Mouse (Mus musculus) hindbrain, embryonic 12.5 days (tissue): ENCODE data around the gene Snn. TPM values are rescaled to one million over a fixed set of nuclear protein-coding genes. Genes with fewer than 3 reads are reported as not detected.

Experiments
- ATAC-seq: fragments of 200-750 bp; cut with Nextera tagmentation; 2 replicates; pipeline ENCODE4 v1.8.0; 2017; ENCODE audit warnings: moderate TSS enrichment; ENCODE audit not compliant: low FRiP score
- H3K27ac ChIP-seq: fragments of 300-500 bp; sonication (generic); 2 replicates; pipeline ENCODE4 v1.5.1; 2016; ENCODE audit warnings: mild to moderate bottlenecking
- H3K27me3 ChIP-seq: fragments of 300-500 bp; sonication (generic); 2 replicates; pipeline ENCODE4 v1.6.1; 2016; ENCODE audit warnings: mild to moderate bottlenecking
- H3K36me3 ChIP-seq: fragments of 300-500 bp; sonication (generic); 2 replicates; pipeline ENCODE4 v1.6.1; 2016; ENCODE audit warnings: mild to moderate bottlenecking
- H3K4me1 ChIP-seq: fragments of 300-500 bp; sonication (generic); 2 replicates; pipeline ENCODE4 v1.6.1; 2016
- H3K4me2 ChIP-seq: fragments of 300-500 bp; sonication (generic); replicated peaks from 2 replicates; pipeline ENCODE4 v1.6.1; 2016; ENCODE audit warnings: mild to moderate bottlenecking
- H3K4me3 ChIP-seq: fragments of 300-500 bp; sonication (generic); 2 replicates; pipeline ENCODE4 v1.5.1; 2016; ENCODE audit warnings: mild to moderate bottlenecking
- H3K9ac ChIP-seq: fragments of 300-500 bp; sonication (generic); 2 replicates; pipeline ENCODE4 v1.6.1; 2016; ENCODE audit warnings: mild to moderate bottlenecking, moderate library complexity
- H3K9me3 ChIP-seq: fragments of 300-500 bp; sonication (generic); replicated peaks from 2 replicates; pipeline ENCODE4 v1.6.1; 2016; ENCODE audit warnings: mild to moderate bottlenecking
- WGBS: fragments of 180-500 bp; shearing (Covaris S2); methylation state at CpG from one replicate; pipeline ENCODE4 v1.1.7; 2016; 5-methylcytosine and 5-hydroxymethylcytosine counted together
- polyA plus RNA-seq: library from polyadenylated mRNA; unstranded; fragments of >200 nt; fragmentation: Nextera tagmentation; extraction: Ambion mirVana; gene quantifications from 2 replicates; pipeline ENCODE4 v1.2.1, GENCODE M21; 2016

The Snn gene
- polyA plus RNA-seq, 1 experiment from 2014 or later = 109 TPM

GRCm38 (mm10) chr16:11054871-11055270 is 5.9 kb upstream of the Snn start:
- H3K27me3 ChIP-seq = no peaks in the 10 kb centered on the region
- H3K4me1 ChIP-seq = peaks cover 5% of the 10 kb centered on the region; the same call in 1 of the 2 replicates
- H3K36me3 ChIP-seq = no peaks in the 10 kb centered on the region
- H3K27ac ChIP-seq = no peak overlapping the region
- no peak for ATAC-seq
- no peak overlapping the region for H3K4me2 ChIP-seq
- no peak overlapping the region for H3K9ac ChIP-seq
- 90% methylated on average over 6 of the region's 6 CpGs for WGBS
- no peaks in the 10 kb centered on the region for H3K9me3 ChIP-seq
- H3K4me3 ChIP-seq = no peak overlapping the region

- ATAC-seq = no peak
- H3K27me3 ChIP-seq = no peaks in the 10 kb centered on the region
- peaks cover 5% of the 10 kb centered on the region; the same call in 1 of the 2 replicates for H3K4me1 ChIP-seq
- H3K4me3 ChIP-seq = no peak overlapping the region
- 71% methylated on average over 5 of the region's 5 CpGs for WGBS
- no peak overlapping the region for H3K27ac ChIP-seq
- no peak overlapping the region for H3K9ac ChIP-seq
- no peaks in the 10 kb centered on the region for H3K36me3 ChIP-seq
- no peaks in the 10 kb centered on the region for H3K9me3 ChIP-seq
- H3K4me2 ChIP-seq = no peak overlapping the region
Observed at GRCm38 (mm10) chr16:11055916-11056315, 4.8 kb upstream of the Snn start.

GRCm38 (mm10) chr16:11062794-11063721 is 2.3 kb downstream of the Snn start:
- peak; percentile 53 for ATAC-seq

GRCm38 (mm10) chr16:11064341-11064740 is 3.6 kb downstream of the Snn start:
- H3K36me3 ChIP-seq = no peaks in the 10 kb centered on the region
- no peak overlapping the region for H3K27ac ChIP-seq
- no peak overlapping the region for H3K4me2 ChIP-seq
- H3K4me1 ChIP-seq = peaks cover 57% of the 10 kb centered on the region
- 92% methylated on average over 4 of the region's 4 CpGs for WGBS
- H3K9me3 ChIP-seq = no peaks in the 10 kb centered on the region
- no peaks in the 10 kb centered on the region for H3K27me3 ChIP-seq
- no peak for ATAC-seq
- no peak overlapping the region for H3K9ac ChIP-seq
- no peak overlapping the region for H3K4me3 ChIP-seq

More at GRCm38 (mm10) chr16:11062794-11063721, 2.3 kb downstream of the Snn start:
- Histone ChIP-seq H3K9ac (peak overlapping the region; percentile 13; the same call in 1 of the 2 replicates), H3K27ac (peak overlapping the region; percentile 86), H3K4me2 (0 out of 2 replicates have a peak overlapping the region, but pooled peaks have one; percentile 6), H3K36me3 (no peaks in the 10 kb centered on the region), H3K4me3 (no peak overlapping the region), H3K27me3 (no peaks in the 10 kb centered on the region), H3K9me3 (no peaks in the 10 kb centered on the region), H3K4me1 (peaks cover 44% of the 10 kb centered on the region)
- WGBS = 22% methylated on average over 13 of the region's 13 CpGs

GRCm38 (mm10) chr16:11064742-11065141 is 4.0 kb downstream of the Snn start:
- Histone ChIP-seq H3K4me3 (no peak overlapping the region), H3K27ac (no peak overlapping the region; the same call in 1 of the 2 replicates), H3K36me3 (no peaks in the 10 kb centered on the region), H3K9ac (no peak overlapping the region), H3K4me1 (peaks cover 61% of the 10 kb centered on the region), H3K4me2 (peak overlapping the region; percentile 87), H3K27me3 (no peaks in the 10 kb centered on the region), H3K9me3 (no peaks in the 10 kb centered on the region)
- 84% methylated on average over 6 of the region's 6 CpGs for WGBS
- ATAC-seq = no peak

GRCm38 (mm10) chr16:11065431-11065830 is 4.7 kb downstream of the Snn start:
- no peaks in the 10 kb centered on the region for H3K27me3 ChIP-seq
- no peaks in the 10 kb centered on the region for H3K9me3 ChIP-seq
- H3K9ac ChIP-seq = peak overlapping the region; percentile 40; the same call in 1 of the 2 replicates
- H3K36me3 ChIP-seq = no peaks in the 10 kb centered on the region
- WGBS = 59% methylated on average over 5 of the region's 5 CpGs
- peaks cover 67% of the 10 kb centered on the region for H3K4me1 ChIP-seq
- H3K4me3 ChIP-seq = peak overlapping the region; percentile 80
- ATAC-seq = peak; percentile 12; the same call in 1 of the 2 replicates
- peak overlapping the region; percentile 87 for H3K4me2 ChIP-seq
- H3K27ac ChIP-seq = peak overlapping the region; percentile 98

GRCm38 (mm10) chr16:11066029-11066832 is 5.5 kb downstream of the Snn start, which contains the start of gene Litaf:
Gene Litaf, minus strand, starts transcription at chr16:11066157.
- H3K27me3 ChIP-seq = no peaks in the 10 kb centered on the region
- H3K4me2 ChIP-seq = peak within 1 kb of the TSS; percentile 87
- peak; percentile 98 for ATAC-seq
- under 1% methylated on average over 76 of the region's 78 CpGs for WGBS
- H3K9ac ChIP-seq = peak within 1 kb of the TSS; percentile 94
- H3K9me3 ChIP-seq = no peaks in the 10 kb centered on the region
- peaks cover 5% of the 10 kb centered on the region; the same call in 1 of the 2 replicates for H3K36me3 ChIP-seq
- H3K4me3 ChIP-seq = peak within 1 kb of the TSS; percentile 80
- peaks cover 67% of the 10 kb centered on the region for H3K4me1 ChIP-seq
- peak within 1 kb of the TSS; percentile 98 for H3K27ac ChIP-seq

GRCm38 (mm10) chr16:11066833-11067191 is 6.1 kb downstream of the Snn start:
- WGBS = 0% methylated on average over 22 of the region's 22 CpGs
- Histone ChIP-seq H3K4me2 (peak overlapping the region; percentile 87), H3K27ac (peak overlapping the region; percentile 98), H3K9me3 (no peaks in the 10 kb centered on the region), H3K27me3 (no peaks in the 10 kb centered on the region), H3K4me1 (peaks cover 68% of the 10 kb centered on the region), H3K36me3 (peaks cover 9% of the 10 kb centered on the region), H3K9ac (peak overlapping the region; percentile 94), H3K4me3 (peak overlapping the region; percentile 80)
- ATAC-seq = peak; percentile 49

GRCm38 (mm10) chr16:11068666-11069065 is 7.9 kb downstream of the Snn start:
- no peak overlapping the region for H3K27ac ChIP-seq
- H3K4me2 ChIP-seq = peak overlapping the region; percentile 87
- no peaks in the 10 kb centered on the region for H3K27me3 ChIP-seq
- peak overlapping the region; percentile 80; the same call in 1 of the 2 replicates for H3K4me3 ChIP-seq
- H3K9me3 ChIP-seq = no peaks in the 10 kb centered on the region
- peaks cover 64% of the 10 kb centered on the region for H3K4me1 ChIP-seq
- WGBS = 96% methylated on average over 3 of the region's 3 CpGs
- H3K9ac ChIP-seq = no peak overlapping the region
- ATAC-seq = no peak
- peaks cover 28% of the 10 kb centered on the region for H3K36me3 ChIP-seq

GRCm38 (mm10) chr16:11069271-11069670 is 8.5 kb downstream of the Snn start:
- Histone ChIP-seq H3K27ac (no peak overlapping the region), H3K4me1 (peaks cover 58% of the 10 kb centered on the region), H3K4me3 (no peak overlapping the region; the same call in 1 of the 2 replicates), H3K9me3 (no peaks in the 10 kb centered on the region), H3K4me2 (peak overlapping the region; percentile 87), H3K27me3 (no peaks in the 10 kb centered on the region), H3K9ac (no peak overlapping the region), H3K36me3 (peaks cover 34% of the 10 kb centered on the region)
- ATAC-seq = no peak
- WGBS = 83% methylated on average over 6 of the region's 6 CpGs

- peak overlapping the region; percentile 87 for H3K4me2 ChIP-seq
- 84% methylated on average over 7 of the region's 7 CpGs for WGBS
- H3K36me3 ChIP-seq = peaks cover 39% of the 10 kb centered on the region
- ATAC-seq = no peak
- peaks cover 54% of the 10 kb centered on the region for H3K4me1 ChIP-seq
- no peaks in the 10 kb centered on the region for H3K9me3 ChIP-seq
- H3K4me3 ChIP-seq = no peak overlapping the region
- no peak overlapping the region for H3K9ac ChIP-seq
- H3K27ac ChIP-seq = 0 out of 2 replicates have a peak overlapping the region, but pooled peaks have one; percentile 12
- no peaks in the 10 kb centered on the region for H3K27me3 ChIP-seq
Observed at GRCm38 (mm10) chr16:11069710-11070420, 9.1 kb downstream of the Snn start.
